Mouse (Mus musculus) gastrocnemius, postnatal 4 days (tissue): ENCODE measurements around the gene Gm42421. TPM values are rescaled to one million over a fixed set of nuclear protein-coding genes. Genes with fewer than 3 reads are reported as not detected.

ENCODE experiments used
- DNase-seq, 2 experiments: peaks; one replicate each; pipeline ENCODE4 v3.0.0; 2021 to 2022; ENCODE audit warnings: low spot score in 2 of 2, mixed read lengths in 2 of 2
- long read RNA-seq, 2 experiments: library from polyadenylated mRNA; stranded (forward); transcript quantifications; one replicate each; pipeline ENCODE4 v2.0.0; 2021
- total RNA-seq, 2 experiments: library from RNA; stranded (reverse); gene quantifications; 2 replicates each; pipeline ENCODE4 v1.2.3; 2021

The Gm42421 gene
- total RNA-seq, result not detected
- long read RNA-seq, experiment 1, partial matches to known transcripts, result 0 of 1 reads
- long read RNA-seq, experiment 1, other reads (novel, unspliced or antisense), result 1 of 1 reads
- long read RNA-seq, experiment 2, result 0 reads

DNA sequence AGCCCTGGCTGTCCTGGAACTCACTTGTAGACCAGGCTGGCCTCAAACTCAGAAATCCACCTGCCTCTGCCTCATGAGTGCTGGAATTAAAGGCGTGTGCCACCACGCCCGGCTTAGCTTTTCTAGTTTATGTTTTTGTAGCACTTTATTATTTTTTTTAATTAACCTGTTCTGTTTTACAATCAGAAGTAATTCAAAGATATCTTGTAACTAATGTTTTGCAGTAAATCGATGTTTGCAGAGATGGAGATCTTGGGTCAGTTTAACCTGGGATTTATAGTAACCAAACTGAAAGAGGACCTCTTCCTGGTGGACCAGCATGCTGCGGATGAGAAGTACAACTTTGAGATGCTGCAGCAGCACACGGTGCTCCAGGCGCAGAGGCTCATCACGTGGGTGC lies at the start of gene Gm42421:
Gm42421 (plus strand) TSS at position 301 of the 400 bp plus-strand sequence.
- no peak for DNase-seq

DNA sequence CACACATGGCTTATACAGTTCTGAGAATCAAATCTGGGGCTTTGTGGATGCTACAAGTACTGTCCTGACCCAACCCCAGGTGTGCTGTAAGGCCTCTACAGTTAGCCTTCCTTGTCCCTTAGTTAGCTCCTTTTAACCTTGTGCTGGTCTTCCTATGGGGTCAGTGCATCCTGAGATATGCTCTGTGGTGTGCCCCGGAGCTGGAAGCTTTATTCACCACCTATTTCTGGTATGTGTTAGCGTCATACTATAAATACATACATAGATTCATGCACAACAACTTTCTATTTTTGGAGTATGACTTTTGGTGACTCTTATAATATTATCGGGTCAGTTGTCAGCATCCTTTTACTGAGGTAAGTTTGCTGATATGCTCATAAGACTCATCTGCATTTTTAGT lies 42.7 kb upstream of the Gm42421 start:
- no peak for DNase-seq

DNA sequence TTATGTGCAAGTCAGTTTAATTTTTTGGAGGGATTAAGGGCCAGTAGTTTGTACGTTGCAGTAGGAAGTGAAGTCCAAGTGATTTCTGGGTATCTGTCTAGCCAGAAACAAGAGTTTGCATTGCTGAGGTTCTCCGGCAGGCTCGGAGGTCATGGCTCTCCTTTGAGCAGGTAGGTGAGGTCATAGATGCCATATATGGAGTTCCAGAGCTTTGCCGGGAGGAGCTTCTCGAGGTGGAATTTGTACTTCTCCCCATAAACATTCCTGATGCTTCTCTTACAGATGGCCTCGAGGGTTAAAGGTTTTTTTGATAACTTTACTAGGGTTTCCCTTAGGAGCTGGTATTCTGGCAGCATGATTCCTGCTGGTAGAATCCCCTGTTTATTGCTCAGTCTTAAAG lies 37.2 kb upstream of the Gm42421 start:
- DNase-seq, result no peak

DNA sequence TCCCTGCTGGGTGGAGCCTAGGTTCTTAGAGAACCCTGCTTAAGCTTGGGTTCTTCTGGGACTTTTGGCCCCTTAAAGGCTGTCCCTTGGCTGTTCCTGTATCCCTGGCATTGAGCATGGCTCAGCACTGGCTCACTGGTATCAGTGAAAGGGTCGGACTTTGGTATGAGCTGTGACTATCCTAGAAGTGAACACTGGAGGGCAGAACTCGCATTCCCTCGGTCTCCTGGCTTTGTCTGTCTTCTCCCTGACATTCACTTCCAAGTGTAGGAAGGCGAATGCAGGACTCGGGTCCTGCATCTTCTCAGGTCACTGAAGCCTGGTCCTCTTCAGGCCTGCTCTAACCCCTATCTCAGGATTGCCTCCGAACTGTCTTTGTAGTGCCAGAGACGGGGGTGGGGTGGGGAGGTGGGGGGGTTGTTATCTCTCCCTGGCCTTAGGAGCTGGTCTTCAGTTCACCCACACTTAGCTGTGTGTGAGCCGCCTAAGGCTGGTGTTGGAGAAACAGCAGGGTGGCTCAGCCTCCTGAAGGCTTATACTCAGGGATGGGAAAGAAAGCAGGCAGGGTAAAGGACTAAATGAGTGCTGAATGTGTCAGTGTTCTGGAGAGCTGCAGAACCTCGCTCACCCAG lies 35.6 kb upstream of the Gm42421 start:
- DNase-seq, result no peak

- no peak for DNase-seq
Observed at GRCm38 (mm10) chr5:143893396-143893795, 34.6 kb upstream of the Gm42421 start.

GRCm38 (mm10) chr5:143897635-143898330 lies 30.2 kb upstream of the Gm42421 start, which contains the start of gene Ankrd61:
Gene Ankrd61 (minus strand): TSS chr5:143897685.
- DNase-seq, result no peak

- DNase-seq, result peak in 1 of 2 experiments; percentile 70
Observed at GRCm38 (mm10) chr5:143902111-143902510, 25.9 kb upstream of the Gm42421 start.

- DNase-seq, result no peak
Observed at GRCm38 (mm10) chr5:143903813-143904212, 24.2 kb upstream of the Gm42421 start.

- no peak for DNase-seq
Observed at GRCm38 (mm10) chr5:143906429-143906828, 21.5 kb upstream of the Gm42421 start.

- DNase-seq, result no peak
Observed at GRCm38 (mm10) chr5:143908926-143909325, 19.0 kb upstream of the Gm42421 start.

DNA sequence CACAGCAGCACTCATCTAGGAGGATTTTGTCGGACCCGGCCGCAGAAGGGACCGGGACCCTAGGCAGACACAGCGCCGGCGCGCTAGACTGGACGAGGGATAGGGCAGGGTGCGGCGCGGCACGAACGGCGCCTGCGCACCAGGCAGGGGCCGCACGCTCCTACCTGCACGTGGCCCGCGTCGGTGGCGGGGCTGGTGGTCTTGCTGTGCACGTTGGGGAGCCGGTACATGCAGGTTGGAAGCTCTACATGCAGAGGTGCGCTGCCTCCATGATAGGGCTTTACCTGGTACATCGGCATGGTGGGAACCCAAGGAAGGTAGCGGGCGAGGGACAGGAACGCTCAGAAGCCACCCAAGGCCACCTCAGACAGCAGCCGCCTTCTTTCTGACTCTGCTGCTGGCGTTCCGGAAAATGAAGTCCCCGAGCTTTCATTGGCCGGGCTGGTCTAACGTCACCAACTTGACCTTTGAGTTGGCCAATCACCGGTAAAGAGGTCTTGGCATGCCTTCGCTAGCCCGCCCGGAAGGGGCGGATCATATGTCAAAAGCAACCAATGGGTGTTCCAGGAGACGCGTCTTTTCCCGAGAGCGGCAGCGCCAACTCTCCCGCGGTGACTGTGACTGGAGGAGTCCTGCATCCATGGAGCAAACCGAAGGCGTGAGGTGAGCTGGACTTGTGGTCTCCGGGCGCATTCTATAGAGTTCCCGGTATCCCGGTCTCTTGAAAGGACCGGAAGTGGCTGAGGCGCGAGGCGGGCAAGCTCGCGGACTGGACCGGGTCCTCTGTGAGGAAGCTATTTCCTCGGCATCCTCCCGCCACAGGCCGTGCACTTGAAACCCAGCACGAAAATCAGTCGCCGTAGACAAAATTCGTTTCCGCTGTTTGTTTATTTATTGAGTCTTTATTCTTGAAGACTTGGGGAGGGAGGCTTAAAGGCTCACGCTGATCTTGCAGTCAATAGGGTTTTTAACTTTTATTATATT lies 18.3 kb upstream of the Gm42421 start, which contains the start of the genes Aimp2 and Pms2:
Aimp2 (minus strand) TSS at position 431 of the 984 bp plus-strand sequence.
Pms2 (plus strand) TSS at position 548 of the 984 bp plus-strand sequence.
- peak; percentile 83 to 93 for DNase-seq

DNA sequence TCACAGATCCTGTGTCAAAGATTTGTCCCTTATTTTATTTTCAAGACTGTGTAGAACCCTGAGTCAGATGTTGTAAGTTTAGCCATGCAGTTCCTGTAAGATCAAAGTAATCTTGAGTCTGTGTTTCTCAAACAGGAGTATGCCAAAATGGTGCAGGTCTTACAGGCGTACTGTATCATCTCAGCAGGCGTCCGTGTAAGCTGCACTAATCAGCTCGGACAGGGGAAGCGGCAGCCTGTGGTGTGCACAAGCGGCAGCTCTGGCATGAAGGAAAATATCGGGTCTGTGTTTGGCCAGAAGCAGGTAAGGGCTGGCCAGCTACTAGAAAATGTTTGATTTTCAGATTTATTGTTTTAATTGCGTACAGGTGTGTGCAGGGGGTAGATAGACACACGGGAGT lies 11.8 kb upstream of the Gm42421 start:
- no peak for DNase-seq

DNA sequence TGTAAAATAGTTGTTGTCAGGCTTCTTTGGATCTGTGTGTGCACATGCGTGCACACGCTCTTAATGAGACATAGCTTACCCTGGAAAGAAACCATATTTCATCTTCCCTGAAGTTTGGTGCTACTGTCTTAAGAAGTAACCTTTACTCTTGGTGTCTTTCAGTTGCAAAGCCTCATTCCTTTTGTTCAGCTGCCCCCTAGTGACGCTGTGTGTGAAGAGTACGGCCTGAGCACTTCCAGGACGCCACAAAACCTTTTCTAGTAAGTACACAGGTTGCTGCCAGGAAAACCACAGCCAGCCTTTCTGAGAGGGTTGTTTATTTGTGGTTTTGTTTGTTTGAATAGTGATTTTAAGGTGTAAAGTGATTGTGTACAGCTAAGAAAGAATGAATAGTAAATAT lies 10.6 kb upstream of the Gm42421 start:
- peak in 1 of 2 experiments; percentile 36 for DNase-seq

DNA sequence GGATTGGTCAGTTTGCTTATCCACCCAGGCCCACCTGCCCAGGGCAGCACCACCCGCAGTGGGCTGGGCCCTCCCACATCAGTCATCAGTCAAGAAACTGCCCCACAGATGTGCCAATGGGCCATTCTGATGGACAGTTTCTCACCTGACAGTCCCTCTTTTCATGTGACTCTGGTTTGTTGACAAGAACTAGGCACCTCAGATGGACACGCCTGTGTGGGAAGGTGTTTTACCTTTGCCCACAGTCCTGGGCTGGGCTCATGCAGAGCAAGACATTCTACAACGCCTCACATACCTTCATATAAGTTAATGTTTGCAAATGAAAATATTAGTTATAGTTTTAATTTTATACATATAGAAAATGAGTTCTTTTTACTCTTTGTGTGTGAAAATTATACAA lies 9.9 kb upstream of the Gm42421 start:
- no peak for DNase-seq

DNA sequence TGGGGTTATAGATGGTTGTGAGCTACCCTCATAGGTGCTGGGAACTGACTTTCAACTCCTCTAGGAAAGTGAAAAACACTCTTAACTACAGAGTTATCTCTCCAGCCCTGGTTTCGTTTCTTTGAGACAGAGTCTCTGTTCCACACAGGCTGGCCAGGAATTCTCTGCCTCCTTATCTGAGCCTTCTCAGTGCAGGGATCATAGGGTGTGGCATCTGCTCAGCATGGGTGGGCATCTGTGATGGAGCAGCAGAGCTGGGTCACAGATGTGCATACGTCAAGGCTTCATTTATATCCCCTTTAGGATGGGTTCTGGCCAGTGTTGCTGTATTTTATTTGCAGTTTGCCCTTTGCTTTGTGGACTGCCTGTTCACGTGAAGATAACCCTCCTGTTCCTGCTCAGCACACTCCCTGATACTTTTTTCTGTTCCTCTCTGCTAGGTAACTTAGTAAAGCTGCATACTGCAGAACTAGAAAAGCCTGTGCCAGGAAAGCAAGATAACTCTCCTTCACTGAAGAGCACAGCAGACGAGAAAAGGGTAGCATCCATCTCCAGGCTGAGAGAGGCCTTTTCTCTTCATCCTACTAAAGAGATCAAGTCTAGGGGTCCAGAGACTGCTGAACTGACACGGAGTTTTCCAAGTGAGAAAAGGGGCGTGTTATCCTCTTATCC lies 3.1 kb upstream of the Gm42421 start:
- no peak for DNase-seq

DNA sequence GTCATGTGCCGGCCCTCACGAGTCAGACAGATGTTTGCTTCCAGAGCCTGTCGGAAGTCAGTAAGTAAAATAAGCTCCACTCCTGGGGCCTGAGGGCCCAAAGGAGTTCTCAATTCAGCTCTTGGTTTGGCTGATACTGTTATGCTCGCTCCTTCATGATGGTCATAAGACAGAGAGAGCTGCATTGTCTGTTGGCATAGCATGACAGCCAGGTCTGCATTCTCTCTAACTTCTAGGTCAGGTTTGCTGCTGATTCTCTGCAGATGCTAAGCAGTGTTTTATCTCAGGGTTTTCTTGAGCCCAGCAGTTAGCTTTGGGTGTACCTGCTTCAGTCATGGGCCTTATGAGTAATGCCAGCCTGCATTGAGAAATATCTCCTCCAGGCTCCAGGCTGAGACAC lies 1.3 kb downstream of the Gm42421 start:
- DNase-seq, result no peak

GRCm38 (mm10) chr5:143930656-143931055 lies 2.7 kb downstream of the Gm42421 start:
- DNase-seq, result no peak

- DNase-seq, result no peak
Observed at GRCm38 (mm10) chr5:143931863-143932580, 4.0 kb downstream of the Gm42421 start.

DNA sequence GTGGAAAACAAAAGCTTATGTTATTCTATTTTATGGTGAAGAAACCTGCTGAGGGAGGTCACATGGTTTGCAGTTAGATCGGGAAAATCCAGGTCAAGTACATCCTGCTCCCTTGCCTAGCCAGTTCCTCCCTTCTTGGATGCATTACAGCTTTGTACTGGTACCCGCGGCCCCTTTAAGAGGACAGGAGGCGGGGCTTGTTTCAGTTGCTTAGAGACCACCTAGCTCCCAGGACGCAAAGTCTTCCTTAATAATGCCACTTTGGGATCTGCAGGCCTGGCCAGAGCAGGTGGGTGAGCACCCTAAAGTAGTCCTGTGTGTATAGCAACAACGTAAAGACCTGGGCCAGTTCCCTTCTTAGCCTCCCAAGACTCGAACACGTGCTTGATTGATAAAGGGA lies 4.9 kb downstream of the Gm42421 start, which contains the start of gene Rsph10b:
Rsph10b (plus strand) TSS at position 205 of the 400 bp plus-strand sequence.
- DNase-seq, result no peak

- no peak for DNase-seq
Observed at GRCm38 (mm10) chr5:143933414-143933813, 5.4 kb downstream of the Gm42421 start.
